Mouse (Mus musculus): ENCODE measurements around the gene Rasgef1b. TPM values are rescaled to one million over a fixed set of nuclear protein-coding genes. Genes with fewer than 3 reads are reported as not detected.

Gene Rasgef1b
- polyA plus RNA-seq, 1 experiment from 2014 or later = 33.1 TPM

- H3K27ac ChIP-seq = no peak overlapping the region
- WGBS = 62% methylated on average over 1 of the region's 1 CpGs
- no peak overlapping the region for H3K9ac ChIP-seq
Observed at GRCm38 (mm10) chr5:99438526-99438925, 290.3 kb downstream of the Rasgef1b start.

GRCm38 (mm10) chr5:99434226-99434625, 294.6 kb downstream of the Rasgef1b start:
- 79% methylated on average over 4 of the region's 4 CpGs for WGBS
- Histone ChIP-seq H3K9me3 (replicated peaks) (no peaks in the 10 kb centered on the region), H3K4me3 (no peak overlapping the region), H3K27me3 (no peaks in the 10 kb centered on the region), H3K9ac (no peak overlapping the region), H3K36me3 (no peaks in the 10 kb centered on the region), H3K4me1 (replicated peaks) (peaks cover 7% of the 10 kb centered on the region; the same call in 1 of the 2 replicates), H3K4me2 (no peak overlapping the region), H3K27ac (no peak overlapping the region)
- no peak for ATAC-seq (replicated peaks; ENCODE audit: insufficient number of reproducible peaks, insufficient read depth, low FRiP score, low read depth)

More at GRCm38 (mm10) chr5:99438526-99438925, 290.3 kb downstream of the Rasgef1b start:
- ATAC-seq (replicated peaks; ENCODE audit: insufficient number of reproducible peaks, insufficient read depth, low FRiP score, low read depth) = no peak
- no peaks in the 10 kb centered on the region for H3K9me3 ChIP-seq (replicated peaks)
- H3K36me3 ChIP-seq = no peaks in the 10 kb centered on the region
- peaks cover 7% of the 10 kb centered on the region; the same call in 1 of the 2 replicates for H3K4me1 ChIP-seq (replicated peaks)
- H3K4me3 ChIP-seq = no peak overlapping the region
- H3K27me3 ChIP-seq = no peaks in the 10 kb centered on the region
- no peak overlapping the region for H3K4me2 ChIP-seq

DNA sequence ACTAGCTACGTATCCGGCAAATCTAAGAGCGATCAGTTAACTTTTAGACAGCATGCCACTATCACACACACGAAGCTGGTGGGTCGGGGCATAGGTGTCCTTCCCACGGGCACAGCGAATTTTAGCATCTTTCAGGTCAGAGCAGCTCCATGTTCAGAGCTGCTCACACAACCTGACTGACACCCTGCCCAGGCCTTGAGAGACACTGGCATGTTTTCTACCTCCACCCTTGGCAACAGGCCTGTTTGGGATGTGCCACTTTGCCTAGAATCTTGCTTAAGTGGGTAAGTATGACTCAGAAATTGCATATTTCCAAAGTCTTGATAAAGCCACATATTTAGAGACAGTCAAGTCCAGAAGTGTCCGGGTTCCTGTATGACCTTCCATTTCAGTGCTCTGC, 296.4 kb downstream of the Rasgef1b start:
- no peak for ATAC-seq (replicated peaks; ENCODE audit: insufficient number of reproducible peaks, insufficient read depth, low FRiP score, low read depth)
- H3K4me3 ChIP-seq = no peak overlapping the region
- no peak overlapping the region for H3K27ac ChIP-seq
- peaks cover 7% of the 10 kb centered on the region for H3K4me1 ChIP-seq (replicated peaks)
- H3K9ac ChIP-seq = no peak overlapping the region
- no peaks in the 10 kb centered on the region for H3K27me3 ChIP-seq
- H3K36me3 ChIP-seq = no peaks in the 10 kb centered on the region
- no peaks in the 10 kb centered on the region for H3K9me3 ChIP-seq (replicated peaks)
- no peak overlapping the region for H3K4me2 ChIP-seq
- 86% methylated on average over 8 of the region's 8 CpGs for WGBS

DNA sequence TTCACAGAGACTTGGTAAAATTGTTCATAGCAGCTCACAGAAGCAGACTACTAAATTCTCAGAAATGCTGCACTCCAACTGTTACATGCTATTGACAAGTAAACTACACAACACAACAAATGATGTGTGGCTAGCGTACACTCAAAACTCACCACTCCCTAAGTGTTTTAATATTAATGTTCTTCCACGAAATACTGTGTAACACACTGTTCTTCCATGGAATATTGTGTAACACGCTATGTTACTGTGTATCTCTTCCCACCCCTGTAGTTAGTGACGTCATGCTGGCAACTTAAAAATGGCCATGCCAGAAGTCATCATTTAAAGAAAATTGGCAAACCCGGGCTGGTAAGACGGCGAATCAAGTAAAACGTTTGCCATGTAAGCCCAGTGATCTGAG, 299.6 kb downstream of the Rasgef1b start:
- H3K27ac ChIP-seq = peak overlapping the region; percentile 43
- no peaks in the 10 kb centered on the region for H3K9me3 ChIP-seq (replicated peaks)
- H3K4me2 ChIP-seq = no peak overlapping the region
- ATAC-seq (replicated peaks; ENCODE audit: insufficient number of reproducible peaks, insufficient read depth, low FRiP score, low read depth) = no peak
- no peaks in the 10 kb centered on the region; the same call in 1 of the 2 replicates for H3K4me1 ChIP-seq (replicated peaks)
- H3K36me3 ChIP-seq = no peaks in the 10 kb centered on the region
- H3K27me3 ChIP-seq = no peaks in the 10 kb centered on the region
- WGBS = 81% methylated on average over 8 of the region's 8 CpGs
- H3K4me3 ChIP-seq = no peak overlapping the region
- no peak overlapping the region for H3K9ac ChIP-seq

- no peak overlapping the region for H3K4me2 ChIP-seq
Observed at GRCm38 (mm10) chr5:99428648-99429047, 300.2 kb downstream of the Rasgef1b start.

DNA sequence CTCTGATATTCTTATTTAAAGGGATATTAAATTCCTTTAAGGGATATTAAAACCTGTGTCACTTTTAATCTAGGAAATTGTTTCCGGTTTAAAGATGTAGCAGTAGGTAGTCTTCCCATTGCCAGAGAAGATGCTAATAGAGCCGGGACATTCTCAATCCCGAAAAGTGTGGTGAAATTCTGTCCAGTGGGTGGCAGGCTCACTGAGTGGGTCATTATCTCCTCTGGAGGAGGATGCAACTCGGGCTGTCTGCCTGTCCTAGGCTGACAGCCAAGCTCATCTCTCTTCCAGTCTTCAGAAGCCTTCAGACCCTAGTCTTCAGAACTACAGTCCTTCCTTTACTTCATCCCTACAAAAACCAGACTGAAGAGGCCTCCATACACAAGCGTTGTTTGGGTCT, 305.6 kb downstream of the Rasgef1b start:
- no peaks in the 10 kb centered on the region for H3K9me3 ChIP-seq (replicated peaks)
- WGBS = 65% methylated on average over 5 of the region's 5 CpGs
- no peaks in the 10 kb centered on the region for H3K27me3 ChIP-seq
- no peak for ATAC-seq (replicated peaks; ENCODE audit: insufficient number of reproducible peaks, insufficient read depth, low FRiP score, low read depth)
- no peak overlapping the region for H3K9ac ChIP-seq
- H3K36me3 ChIP-seq = no peaks in the 10 kb centered on the region
- H3K4me3 ChIP-seq = no peak overlapping the region
- H3K4me2 ChIP-seq = no peak overlapping the region
- no peak overlapping the region for H3K27ac ChIP-seq
- no peaks in the 10 kb centered on the region; the same call in 1 of the 2 replicates for H3K4me1 ChIP-seq (replicated peaks)

More at GRCm38 (mm10) chr5:99428648-99429047, 300.2 kb downstream of the Rasgef1b start:
- Histone ChIP-seq H3K27ac (peak overlapping the region; percentile 43), H3K9me3 (replicated peaks) (no peaks in the 10 kb centered on the region), H3K27me3 (no peaks in the 10 kb centered on the region), H3K4me1 (replicated peaks) (no peaks in the 10 kb centered on the region; the same call in 1 of the 2 replicates), H3K36me3 (no peaks in the 10 kb centered on the region), H3K4me3 (no peak overlapping the region), H3K9ac (no peak overlapping the region)
- peak; percentile 75; the same call in 1 of the 2 replicates for ATAC-seq (replicated peaks; ENCODE audit: insufficient number of reproducible peaks, insufficient read depth, low FRiP score, low read depth)
- WGBS = 52% methylated on average over 5 of the region's 5 CpGs

GRCm38 (mm10) chr5:99422856-99423255, 306.0 kb downstream of the Rasgef1b start:
- Histone ChIP-seq H3K27me3 (no peaks in the 10 kb centered on the region), H3K27ac (no peak overlapping the region), H3K4me2 (no peak overlapping the region), H3K4me1 (replicated peaks) (no peaks in the 10 kb centered on the region), H3K9ac (no peak overlapping the region), H3K36me3 (no peaks in the 10 kb centered on the region), H3K4me3 (no peak overlapping the region), H3K9me3 (replicated peaks) (no peaks in the 10 kb centered on the region)
- 93% methylated on average over 4 of the region's 4 CpGs for whole genome bisulfite sequencing
- no peak for ATAC-seq (replicated peaks; ENCODE audit: insufficient number of reproducible peaks, insufficient read depth, low FRiP score, low read depth)

DNA sequence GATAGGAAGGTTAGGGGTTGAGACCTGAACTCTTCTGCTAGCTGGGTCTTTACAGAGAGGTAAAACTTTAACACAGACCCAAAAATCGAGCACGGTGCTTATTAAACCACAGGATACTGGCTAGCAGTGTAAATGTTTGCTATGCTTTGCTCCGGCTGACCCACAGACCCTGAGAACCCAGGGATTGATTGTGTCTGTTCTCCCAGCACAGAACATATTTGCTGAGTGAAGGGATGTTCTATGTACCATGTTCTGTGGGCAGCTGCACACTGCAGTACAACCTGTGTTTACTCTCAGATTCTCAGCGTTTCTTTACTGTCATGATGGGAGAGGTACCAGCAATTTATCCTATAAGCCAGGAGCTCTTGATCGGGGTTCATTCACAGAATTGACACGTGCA, 306.8 kb downstream of the Rasgef1b start:
- Histone ChIP-seq H3K9ac (no peak overlapping the region), H3K36me3 (no peaks in the 10 kb centered on the region), H3K4me2 (no peak overlapping the region), H3K4me1 (replicated peaks) (no peaks in the 10 kb centered on the region), H3K9me3 (replicated peaks) (no peaks in the 10 kb centered on the region), H3K27ac (no peak overlapping the region), H3K4me3 (no peak overlapping the region), H3K27me3 (no peaks in the 10 kb centered on the region)
- no peak for ATAC-seq (replicated peaks; ENCODE audit: insufficient number of reproducible peaks, insufficient read depth, low FRiP score, low read depth)
- 81% methylated on average over 6 of the region's 6 CpGs for WGBS

- Histone ChIP-seq H3K4me3 (no peak overlapping the region), H3K4me1 (replicated peaks) (no peaks in the 10 kb centered on the region), H3K9me3 (replicated peaks) (no peaks in the 10 kb centered on the region), H3K36me3 (no peaks in the 10 kb centered on the region), H3K4me2 (no peak overlapping the region), H3K27ac (no peak overlapping the region), H3K9ac (no peak overlapping the region), H3K27me3 (no peaks in the 10 kb centered on the region)
- no peak for ATAC-seq (replicated peaks; ENCODE audit: insufficient number of reproducible peaks, insufficient read depth, low FRiP score, low read depth)
- 48% methylated on average over 2 of the region's 2 CpGs for WGBS
Observed at GRCm38 (mm10) chr5:99419872-99420271, 309.0 kb downstream of the Rasgef1b start.

DNA sequence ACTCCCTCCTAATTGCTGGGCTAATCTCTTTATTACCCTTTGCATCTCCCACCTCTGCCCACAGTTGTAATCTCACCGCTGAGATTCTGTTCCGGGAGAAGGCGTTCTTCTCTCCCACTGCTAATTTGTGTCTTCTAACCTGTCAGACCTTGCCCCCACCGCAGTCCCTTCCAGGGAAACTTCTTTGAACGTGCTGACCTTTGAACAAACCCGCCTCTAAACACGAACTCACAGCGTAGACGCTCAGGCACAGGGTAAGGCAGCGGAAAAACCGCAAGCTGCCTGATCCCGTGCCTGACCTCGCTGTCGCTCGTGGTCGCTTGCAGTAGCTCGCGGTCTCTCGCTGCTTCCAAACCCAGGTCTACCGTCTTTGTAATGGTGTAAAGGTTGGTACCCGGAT, 312.0 kb downstream of the Rasgef1b start:
- 82% methylated on average over 21 of the region's 21 CpGs for WGBS
- no peak for ATAC-seq (replicated peaks; ENCODE audit: insufficient number of reproducible peaks, insufficient read depth, low FRiP score, low read depth)

DNA sequence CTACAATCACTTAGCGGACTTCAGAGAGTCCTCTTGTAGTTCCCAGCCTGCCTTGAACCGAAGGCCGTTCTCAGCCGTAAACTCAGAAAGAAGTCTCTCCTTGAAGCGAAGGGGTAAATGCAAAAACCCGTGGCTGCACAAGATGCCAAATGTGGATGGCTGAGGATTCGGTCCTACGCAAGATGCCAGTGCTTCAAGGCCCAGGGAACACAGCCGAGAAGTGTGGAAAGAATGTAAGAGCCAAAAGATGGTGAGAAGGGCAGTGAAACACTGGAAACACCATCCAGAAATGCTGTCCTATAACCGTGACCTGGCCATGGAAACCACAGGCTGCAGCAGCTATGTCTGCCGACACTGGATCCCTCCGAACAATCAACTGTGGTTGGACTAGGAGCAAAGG, 313.2 kb downstream of the Rasgef1b start:
- WGBS = 94% methylated on average over 12 of the region's 12 CpGs
- ATAC-seq (replicated peaks; ENCODE audit: insufficient number of reproducible peaks, insufficient read depth, low FRiP score, low read depth) = no peak

More for the DNA sequence above, 312.0 kb downstream of the Rasgef1b start:
- Histone ChIP-seq H3K27me3 (no peaks in the 10 kb centered on the region), H3K4me2 (no peak overlapping the region), H3K4me3 (no peak overlapping the region), H3K9me3 (replicated peaks) (no peaks in the 10 kb centered on the region), H3K4me1 (replicated peaks) (peaks cover 6% of the 10 kb centered on the region; the same call in 1 of the 2 replicates), H3K9ac (no peak overlapping the region), H3K27ac (no peak overlapping the region), H3K36me3 (no peaks in the 10 kb centered on the region)

GRCm38 (mm10) chr5:99415049-99415448, 313.8 kb downstream of the Rasgef1b start:
- H3K4me3 ChIP-seq = no peak overlapping the region
- H3K4me1 ChIP-seq (replicated peaks) = peaks cover 6% of the 10 kb centered on the region; the same call in 1 of the 2 replicates
- no peak overlapping the region for H3K27ac ChIP-seq
- no peaks in the 10 kb centered on the region for H3K27me3 ChIP-seq
- H3K4me2 ChIP-seq = no peak overlapping the region
- H3K9me3 ChIP-seq (replicated peaks) = no peaks in the 10 kb centered on the region
- WGBS = 76% methylated on average over 2 of the region's 2 CpGs
- H3K9ac ChIP-seq = no peak overlapping the region
- no peaks in the 10 kb centered on the region for H3K36me3 ChIP-seq
- no peak for ATAC-seq (replicated peaks; ENCODE audit: insufficient number of reproducible peaks, insufficient read depth, low FRiP score, low read depth)

More for the DNA sequence above, 313.2 kb downstream of the Rasgef1b start:
- no peak overlapping the region for H3K9ac ChIP-seq
- no peaks in the 10 kb centered on the region for H3K36me3 ChIP-seq
- H3K27ac ChIP-seq = no peak overlapping the region
- no peaks in the 10 kb centered on the region for H3K27me3 ChIP-seq
- H3K4me3 ChIP-seq = no peak overlapping the region
- H3K9me3 ChIP-seq (replicated peaks) = no peaks in the 10 kb centered on the region
- H3K4me2 ChIP-seq = no peak overlapping the region
- peaks cover 6% of the 10 kb centered on the region; the same call in 1 of the 2 replicates for H3K4me1 ChIP-seq (replicated peaks)
